Mouse (Mus musculus): Measurements from ENCODE around the gene Pitpnm1.

The Pitpnm1 gene

GRCm38 (mm10) chr19:4155223-4156072 is 55.6 kb downstream of the Pitpnm1 start:
- no peak for DNase-seq (ENCODE audit: low spot score)

DNA sequence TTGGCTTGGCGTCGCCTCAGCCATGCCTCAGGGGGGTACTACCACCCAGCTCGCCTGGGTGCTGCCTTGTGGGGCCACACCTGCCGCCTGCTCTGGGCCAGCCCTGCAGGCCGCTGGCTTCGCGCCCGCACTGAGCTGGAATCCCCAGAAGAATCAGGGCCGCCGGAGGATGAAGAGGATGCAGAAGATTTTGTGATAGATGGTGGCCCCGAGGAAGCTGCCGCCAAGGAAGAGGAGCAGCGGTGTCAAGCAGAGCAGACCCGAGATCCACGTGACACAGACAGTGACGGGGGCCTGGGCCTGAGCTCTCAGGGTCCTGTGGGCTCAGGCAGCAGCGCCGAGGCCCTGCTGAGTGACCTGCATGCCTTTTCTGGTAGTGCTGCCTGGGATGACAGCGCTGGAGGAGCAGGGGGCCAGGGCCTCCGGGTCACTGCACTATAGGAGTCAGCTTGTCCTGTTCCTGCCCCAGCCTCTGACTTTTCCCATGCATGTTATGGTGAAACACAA is 56.3 kb downstream of the Pitpnm1 start:
- DNase-seq (ENCODE audit: low spot score), result no peak

DNA sequence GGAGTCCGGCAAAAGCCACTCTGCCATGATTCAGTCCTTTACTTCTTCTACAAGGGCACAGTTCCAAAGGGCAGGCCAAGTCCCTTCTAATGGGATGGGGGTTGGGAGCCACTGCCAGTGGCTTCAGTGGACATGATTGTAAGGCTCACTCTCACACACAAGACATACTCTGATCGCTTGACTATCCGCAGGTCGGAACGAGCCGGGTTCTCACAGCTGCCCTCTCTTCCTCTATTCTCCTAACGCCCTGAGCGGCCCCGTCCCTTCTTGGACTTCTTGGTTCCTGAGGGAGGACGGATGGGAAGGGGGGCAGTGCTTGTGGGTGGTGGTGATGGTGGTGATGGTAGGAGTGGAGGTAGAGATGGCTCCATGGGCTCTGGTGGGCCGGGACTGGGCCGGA is 57.0 kb downstream of the Pitpnm1 start:
- no peak for DNase-seq (ENCODE audit: low spot score)

DNA sequence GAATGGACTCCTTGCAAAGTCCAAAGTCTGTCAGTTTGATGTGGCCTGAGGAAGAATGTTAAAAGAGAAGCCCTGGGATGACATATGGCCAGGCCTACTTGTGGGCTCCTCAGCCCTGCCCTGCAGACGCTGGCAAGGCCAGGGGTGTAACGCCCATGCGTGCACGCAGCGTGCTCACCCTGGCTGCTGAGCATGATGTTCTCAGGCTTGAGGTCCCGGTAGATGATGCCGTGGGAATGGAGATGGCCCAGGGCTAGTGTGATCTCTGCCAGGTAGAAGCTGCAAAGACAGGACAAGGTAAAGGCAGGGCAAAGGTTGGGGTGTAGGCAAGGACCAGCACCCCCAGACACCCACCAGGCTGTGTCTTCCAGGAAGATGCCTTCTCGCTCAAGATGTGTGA is 59.3 kb downstream of the Pitpnm1 start:
- no peak for DNase-seq (ENCODE audit: low spot score)

GRCm38 (mm10) chr19:4162646-4163542 is 63.1 kb downstream of the Pitpnm1 start, which contains the start of gene Rps6kb2:
Gene Rps6kb2, minus strand, starts transcription at chr19:4163354.
- peak; percentile 93 for DNase-seq (ENCODE audit: low spot score)

- DNase-seq (ENCODE audit: low spot score), result no peak
Measured at GRCm38 (mm10) chr19:4163543-4163887, 63.7 kb downstream of the Pitpnm1 start.
